Mouse (Mus musculus) layer of hippocampus, adult 9-10 months (tissue): ENCODE results near the gene Gsx1.

Source experiments
- DNase-seq: peaks from one replicate; pipeline ENCODE4 v3.0.0; 2022; ENCODE audit warnings: low spot score

Gene Gsx1

GRCm38 (mm10) chr5:147188571-147188975 lies at the start of gene Gsx1:
TSS of gene Gsx1 (plus strand) at chr5:147188696.
- DNase-seq = no peak

GRCm38 (mm10) chr5:147147340-147147739 lies 41.2 kb upstream of the Gsx1 start:
- DNase-seq = no peak

- DNase-seq = no peak
These were observed 33.6 kb upstream of the Gsx1 start for GRCm38 (mm10) chr5:147154806-147155371.

GRCm38 (mm10) chr5:147155449-147156133 lies 32.9 kb upstream of the Gsx1 start:
- no peak for DNase-seq

- DNase-seq = no peak
These were observed 32.1 kb upstream of the Gsx1 start for GRCm38 (mm10) chr5:147156376-147156775.

- DNase-seq = no peak
These were observed 31.1 kb upstream of the Gsx1 start for GRCm38 (mm10) chr5:147157441-147157840.

- DNase-seq = no peak
These were observed 29.2 kb upstream of the Gsx1 start for GRCm38 (mm10) chr5:147159320-147159719.

GRCm38 (mm10) chr5:147159792-147160191 lies 28.7 kb upstream of the Gsx1 start:
- no peak for DNase-seq

- no peak for DNase-seq
These were observed 23.4 kb upstream of the Gsx1 start for GRCm38 (mm10) chr5:147165060-147165459.

GRCm38 (mm10) chr5:147170088-147170487 lies 18.4 kb upstream of the Gsx1 start:
- no peak for DNase-seq

- DNase-seq = no peak
These were observed 14.4 kb upstream of the Gsx1 start for GRCm38 (mm10) chr5:147174046-147174445.

GRCm38 (mm10) chr5:147185174-147185915 lies 3.2 kb upstream of the Gsx1 start:
- DNase-seq = no peak

GRCm38 (mm10) chr5:147186001-147186431 lies 2.5 kb upstream of the Gsx1 start:
- no peak for DNase-seq

GRCm38 (mm10) chr5:147186781-147187551 lies 1.5 kb upstream of the Gsx1 start:
- DNase-seq = no peak

- DNase-seq = no peak
These were observed 835 bp upstream of the Gsx1 start for GRCm38 (mm10) chr5:147187552-147188170.

GRCm38 (mm10) chr5:147189156-147189555 lies 660 bp downstream of the Gsx1 start:
- DNase-seq = no peak

GRCm38 (mm10) chr5:147189836-147190602 lies 1.5 kb downstream of the Gsx1 start:
- DNase-seq = no peak

GRCm38 (mm10) chr5:147190885-147191284 lies 2.4 kb downstream of the Gsx1 start:
- no peak for DNase-seq

- DNase-seq = no peak
These were observed 3.5 kb downstream of the Gsx1 start for GRCm38 (mm10) chr5:147191801-147192575.

- no peak for DNase-seq
These were observed 4.1 kb downstream of the Gsx1 start for GRCm38 (mm10) chr5:147192576-147192960.
